Mouse (Mus musculus) gastrocnemius, postnatal 14 days (tissue): ENCODE data around the gene Serpina3m. TPM values are rescaled to one million over a fixed set of nuclear protein-coding genes. Genes with fewer than 3 reads are reported as not detected.

Experiments used
- DNase-seq: peaks from one replicate; pipeline ENCODE4 v3.0.0; 2021; ENCODE audit warnings: mixed read lengths
- intact Hi-C: fragments of 180-260 bp; cut with DNase I; formaldehyde crosslinking; loops from one replicate; pipeline ENCODE4 v1.15.1; 2025; ENCODE audit warnings: low total_unique reads
- total RNA-seq, 2 experiments: library from RNA; stranded (reverse); gene quantifications; 2 replicates each; pipeline ENCODE4 v1.2.3; 2021

Serpina3m gene
- total RNA-seq, 2 experiments from 2014 or later = not detected

DNA sequence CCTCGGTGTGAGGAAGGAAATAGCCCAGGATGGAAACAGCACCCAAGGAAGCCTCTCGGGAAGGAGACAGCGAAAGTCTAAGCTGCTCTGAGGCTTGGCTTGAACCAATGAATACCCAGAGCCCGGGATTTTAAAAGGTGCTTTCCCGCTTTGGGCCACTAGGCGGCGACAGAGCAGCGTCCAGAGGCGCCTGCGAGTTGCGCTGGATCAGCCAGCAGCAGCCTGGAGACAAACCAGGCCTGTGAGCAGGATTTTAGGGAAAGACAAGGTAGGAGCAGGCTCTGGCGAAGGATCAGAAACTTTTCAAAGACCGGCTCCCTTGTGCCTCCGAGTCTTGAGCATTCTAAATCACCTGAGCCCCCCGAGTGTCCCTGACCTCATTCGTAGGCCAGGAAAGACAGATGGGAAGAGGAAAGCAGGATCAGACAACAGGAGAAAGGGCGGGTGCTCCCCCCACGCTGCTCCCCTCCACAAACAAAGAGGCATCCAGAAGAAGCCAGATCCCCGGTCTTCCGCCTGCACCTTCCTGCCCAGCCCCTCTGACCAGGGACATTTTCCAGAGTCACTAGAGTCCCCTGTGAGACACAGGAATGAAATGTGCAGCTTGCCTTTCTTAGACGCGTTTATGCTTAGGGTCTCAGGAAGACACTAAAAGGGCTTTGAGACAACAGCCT, 101.9 kb downstream of the Serpina3m start:
- intact Hi-C loops = loop anchor here (10.0 kb wide), 3 partner anchors 105 to 375 kb away; no protein-coding TSS in a partner anchor
- DNase-seq = peak; percentile 82

- no peak for DNase-seq
- intact Hi-C loops = loop anchor here (10.0 kb wide), 3 partner anchors 101 to 371 kb away; no protein-coding TSS in a partner anchor
Measured at GRCm38 (mm10) chr12:104443716-104444115, 105.4 kb downstream of the Serpina3m start.

Other genes starting within 250 kb of the Serpina3m start
- gene Serpina5, start 237.4 kb upstream of the Serpina3m start, total RNA-seq = not detected
- gene Serpina3a, start 225.8 kb upstream of the Serpina3m start, total RNA-seq = not detected
- not detected for gene Serpina3b, start 210.5 kb upstream of the Serpina3m start, total RNA-seq
- gene Serpina3c, start 184.6 kb upstream of the Serpina3m start, total RNA-seq = 1 to 10 TPM; 1.2 TPM
- not detected for gene Serpina3f, start 123.9 kb upstream of the Serpina3m start, total RNA-seq
- gene Serpina3g, start 102.2 kb upstream of the Serpina3m start, total RNA-seq = not detected
- not detected for gene Serpina3i, start 75.4 kb upstream of the Serpina3m start, total RNA-seq
- gene Serpina3j, start 23.9 kb upstream of the Serpina3m start, total RNA-seq = not detected
- not detected for gene Serpina3k, start within 50 bp of the Serpina3m start, total RNA-seq
- gene Serpina3n, start 68.2 kb downstream of the Serpina3m start, total RNA-seq = 1 to 10 TPM; 1.5 to 2.5 TPM
- gene Gsc, start 134.8 kb downstream of the Serpina3m start, total RNA-seq = under 1 TPM; 0.16 to 0.29 TPM